Mouse (Mus musculus) testis, adult 2 months (tissue): ENCODE measurements at regions not wholly inside any gene's neighbourhood (a gene's known extent, or its start where the extent isn't known, plus 50 kb on each side); places are given as distances from the start of the nearest gene placed in this dataset.

Experiments used
- CTCF ChIP-seq: fragments of 200-500 bp; IDR thresholded peaks from 2 replicates; pipeline ENCODE4 v1.5.1; 2012; ENCODE audit warnings: low read depth, mild to moderate bottlenecking, inconsistent platforms, low read length, moderate library complexity; ENCODE audit not compliant: control insufficient read depth, insufficient read depth, insufficient replicate concordance
- POLR2A ChIP-seq: fragments of 200-500 bp; IDR thresholded peaks from 2 replicates; pipeline ENCODE4 v1.6.1; 2012; ENCODE audit warnings: low read depth, mild to moderate bottlenecking, inconsistent platforms, low read length, moderate library complexity; ENCODE audit not compliant: control insufficient read depth

DNA sequence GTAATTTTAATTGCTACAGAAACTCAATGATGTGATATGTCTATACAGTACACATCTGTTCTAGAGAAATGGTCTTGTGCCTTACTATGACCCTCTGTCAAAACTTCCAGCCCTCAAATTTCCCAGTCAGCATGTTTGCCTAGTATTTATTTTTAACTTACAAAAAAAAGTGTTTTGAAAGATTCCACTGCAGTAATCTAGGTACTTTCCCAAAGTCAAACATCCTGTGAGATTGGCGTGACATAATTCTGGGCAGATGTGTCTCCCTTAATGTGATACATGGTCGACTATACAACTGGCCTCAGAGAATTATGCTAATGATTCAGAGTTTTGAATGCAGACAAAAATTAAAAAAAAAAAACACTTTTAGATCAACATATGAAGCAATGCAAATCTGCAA, 856.8 kb downstream of the Slc4a3 start:
- TF ChIP-seq POLR2A (no peak), CTCF (no peak)
